Mouse (Mus musculus) myocyte (in vitro differentiated cells): Measurements from ENCODE around the gene Card14. TPM values are rescaled to one million over a fixed set of nuclear protein-coding genes. Genes with fewer than 3 reads are reported as not detected.

Source experiments
- H3K27me3 ChIP-seq: one replicate; pipeline ENCODE4 v1.6.1; 2011; ENCODE audit not compliant: control insufficient read depth, insufficient read depth, insufficient read length
- H3K36me3 ChIP-seq: one replicate; pipeline ENCODE4 v1.6.1; 2011; ENCODE audit not compliant: control insufficient read depth, insufficient read depth
- H3K4me2 ChIP-seq: one replicate; pipeline ENCODE4 v1.6.1; 2011; ENCODE audit warnings: low read depth, control low read depth
- H3K4me3 ChIP-seq: one replicate; pipeline ENCODE4 v1.5.1; 2011; ENCODE audit warnings: mild to moderate bottlenecking, control low read depth, moderate library complexity
- H3K79me2 ChIP-seq: one replicate; pipeline ENCODE4 v1.6.1; 2011; ENCODE audit not compliant: control insufficient read depth, insufficient read depth
- H3ac ChIP-seq: one replicate; pipeline ENCODE4 v1.6.1; 2011; ENCODE audit not compliant: control insufficient read depth, insufficient read length
- CEBPB ChIP-seq: IDR thresholded peaks from 2 replicates; pipeline ENCODE4 v1.6.1; 2011; ENCODE audit warnings: mild to moderate bottlenecking, moderate library complexity; ENCODE audit not compliant: poor library complexity, insufficient read depth, severe bottlenecking
- E2F4 ChIP-seq: IDR thresholded peaks from one replicate; pipeline ENCODE4 v1.6.1; 2011; ENCODE audit warnings: mild to moderate bottlenecking, control low read depth, moderate library complexity; ENCODE audit not compliant: insufficient read depth
- MAX ChIP-seq: IDR thresholded peaks from one replicate; pipeline ENCODE4 v1.6.1; 2011; ENCODE audit warnings: low read depth, mild to moderate bottlenecking, control low read depth
- MYOD1 ChIP-seq, 3 experiments: IDR thresholded peaks; one replicate each; pipeline ENCODE4 v1.6.1; 2011; ENCODE audit warnings: control low read depth in 2 of 3, low read depth in 2 of 3, mild to moderate bottlenecking in 2 of 3, moderate library complexity in 1 of 3; ENCODE audit not compliant: insufficient read length in 2 of 3, control insufficient read depth in 1 of 3
- MYOG ChIP-seq, 3 experiments: IDR thresholded peaks; one replicate each; pipeline ENCODE4 v1.6.1; 2011; ENCODE audit warnings: control low read depth in 2 of 3, low read depth in 2 of 3, mild to moderate bottlenecking in 2 of 3; ENCODE audit not compliant: insufficient read length in 2 of 3, control insufficient read depth in 1 of 3, insufficient read depth in 1 of 3
- POLR2A ChIP-seq: IDR thresholded peaks from one replicate; pipeline ENCODE4 v1.6.1; 2011; ENCODE audit warnings: low read depth, mild to moderate bottlenecking, control low read depth, moderate library complexity; ENCODE audit not compliant: insufficient read length
- POLR2AphosphoS2 ChIP-seq: IDR thresholded peaks from one replicate; pipeline ENCODE4 v1.6.1; 2011; ENCODE audit warnings: low read depth, control low read depth; ENCODE audit not compliant: insufficient read length
- REST ChIP-seq: IDR thresholded peaks from one replicate; pipeline ENCODE4 v1.6.1; 2011; ENCODE audit warnings: mild to moderate bottlenecking, control low read depth, moderate library complexity; ENCODE audit not compliant: insufficient read depth, insufficient read length
- SRF ChIP-seq: IDR thresholded peaks from one replicate; pipeline ENCODE4 v1.6.1; 2011; ENCODE audit warnings: low read depth; ENCODE audit not compliant: control insufficient read depth, insufficient read length
- TCF12 ChIP-seq: IDR thresholded peaks from one replicate; pipeline ENCODE4 v1.6.1; 2011; ENCODE audit warnings: mild to moderate bottlenecking, control low read depth; ENCODE audit not compliant: poor library complexity, insufficient read depth, severe bottlenecking
- TCF3 ChIP-seq: IDR thresholded peaks from one replicate; pipeline ENCODE4 v1.6.1; 2011; ENCODE audit warnings: low read depth, control low read depth; ENCODE audit not compliant: insufficient read length
- USF1 ChIP-seq: IDR thresholded peaks from one replicate; pipeline ENCODE4 v1.6.1; 2011; ENCODE audit warnings: low read depth, mild to moderate bottlenecking, control low read depth, moderate library complexity
- polyA plus RNA-seq: library from polyadenylated mRNA; unstranded; fragments of >200 nt; fragmentation: generic; extraction: Trizol; gene quantifications from one replicate; pipeline ENCODE4 v1.2.1, GENCODE M21; 2012; ENCODE audit warnings: missing spikeins

Card14 gene
- polyA plus RNA-seq, 1 experiment: 1.1 TPM

GRCm38 (mm10) chr11:119344865-119345264 lies 37.3 kb downstream of the Card14 start:
- Histone ChIP-seq H3K27me3 (peaks cover 44% of the 10 kb centered on the region), H3K36me3 (no peaks in the 10 kb centered on the region), H3K4me3 (no peak overlapping the region), H3K4me2 (no peak overlapping the region), H3K79me2 (no peaks in the 10 kb centered on the region), H3ac (no peak overlapping the region)
- TF ChIP-seq E2F4: no peak
- no peak for TF ChIP-seq MYOD1 (IDR thresholded peaks at IDR 0.05; ENCODE audit: control insufficient read depth in 1 of 3, insufficient read length in 2 of 3, low read depth in 2 of 3)
- no peak for TF ChIP-seq CEBPB
- no peak for TF ChIP-seq SRF
- no peak for TF ChIP-seq POLR2A
- no peak for TF ChIP-seq POLR2AphosphoS2
- no peak for TF ChIP-seq REST
- TF ChIP-seq TCF3: no peak
- no peak for TF ChIP-seq TCF12
- no peak for TF ChIP-seq USF1
- TF ChIP-seq MAX: no peak
- no peak for TF ChIP-seq MYOG (IDR thresholded peaks at IDR 0.05; ENCODE audit: control insufficient read depth in 1 of 3, insufficient read depth in 1 of 3, insufficient read length in 2 of 3, low read depth in 2 of 3)

GRCm38 (mm10) chr11:119347125-119347524 lies 39.6 kb downstream of the Card14 start:
- H3K4me2 ChIP-seq: no peak overlapping the region
- H3K79me2 ChIP-seq: no peaks in the 10 kb centered on the region
- no peak overlapping the region for H3K4me3 ChIP-seq
- no peak overlapping the region for H3ac ChIP-seq
- no peak for TF ChIP-seq CEBPB
- TF ChIP-seq POLR2A: no peak
- TF ChIP-seq MAX: no peak
- TF ChIP-seq TCF3: no peak
- no peak for TF ChIP-seq USF1
- no peak for TF ChIP-seq MYOG (IDR thresholded peaks at IDR 0.05; ENCODE audit: control insufficient read depth in 1 of 3, insufficient read depth in 1 of 3, insufficient read length in 2 of 3, low read depth in 2 of 3)
- TF ChIP-seq MYOD1 (IDR thresholded peaks at IDR 0.05; ENCODE audit: control insufficient read depth in 1 of 3, insufficient read length in 2 of 3, low read depth in 2 of 3): no peak
- TF ChIP-seq SRF: no peak
- no peak for TF ChIP-seq REST
- no peak for TF ChIP-seq TCF12
- no peak for TF ChIP-seq E2F4
- TF ChIP-seq POLR2AphosphoS2: no peak
- H3K27me3 ChIP-seq: peaks cover 35% of the 10 kb centered on the region
- no peaks in the 10 kb centered on the region for H3K36me3 ChIP-seq

- H3K4me3 ChIP-seq: no peak overlapping the region
- H3K36me3 ChIP-seq: no peaks in the 10 kb centered on the region
- no peak for TF ChIP-seq USF1
- TF ChIP-seq MYOG (IDR thresholded peaks at IDR 0.05; ENCODE audit: control insufficient read depth in 1 of 3, insufficient read depth in 1 of 3, insufficient read length in 2 of 3, low read depth in 2 of 3): no peak
- no peak for TF ChIP-seq E2F4
- TF ChIP-seq POLR2AphosphoS2: no peak
- no peak for TF ChIP-seq TCF3
- TF ChIP-seq MYOD1 (IDR thresholded peaks at IDR 0.05; ENCODE audit: control insufficient read depth in 1 of 3, insufficient read length in 2 of 3, low read depth in 2 of 3): no peak
- TF ChIP-seq MAX: no peak
- no peak for TF ChIP-seq CEBPB
Measured at GRCm38 (mm10) chr11:119352113-119352512, 44.5 kb downstream of the Card14 start.

GRCm38 (mm10) chr11:119353946-119354345 lies 46.4 kb downstream of the Card14 start:
- TF ChIP-seq POLR2A: no peak
- Histone ChIP-seq H3K27me3 (peaks cover 14% of the 10 kb centered on the region), H3ac (no peak overlapping the region), H3K79me2 (no peaks in the 10 kb centered on the region), H3K4me3 (no peak overlapping the region), H3K36me3 (no peaks in the 10 kb centered on the region), H3K4me2 (no peak overlapping the region)

More at GRCm38 (mm10) chr11:119352113-119352512, 44.5 kb downstream of the Card14 start:
- Histone ChIP-seq H3K4me2 (no peak overlapping the region), H3ac (no peak overlapping the region), H3K79me2 (no peaks in the 10 kb centered on the region), H3K27me3 (peaks cover 14% of the 10 kb centered on the region)

GRCm38 (mm10) chr11:119354798-119355442 lies 47.4 kb downstream of the Card14 start:
- H3K4me2 ChIP-seq: peak overlapping the region; percentile 96
- H3K27me3 ChIP-seq: peaks cover 14% of the 10 kb centered on the region
- no peaks in the 10 kb centered on the region for H3K79me2 ChIP-seq
- H3K36me3 ChIP-seq: no peaks in the 10 kb centered on the region
- TF ChIP-seq SRF: peak; percentile 6
- TF ChIP-seq MYOD1 (IDR thresholded peaks at IDR 0.05; ENCODE audit: control insufficient read depth in 1 of 3, insufficient read length in 2 of 3, low read depth in 2 of 3): peak in 1 of 3 experiments; percentile 40
- no peak for TF ChIP-seq E2F4
- TF ChIP-seq POLR2A: no peak
- peak overlapping the region; percentile 9 for H3ac ChIP-seq
- H3K4me3 ChIP-seq: peak overlapping the region; percentile 37
